Mouse (Mus musculus) retina, embryonic 14.5 days (tissue): ENCODE data around the gene Ccdc40.

Source experiments
- DNase-seq: peaks from one replicate; pipeline ENCODE4 v3.0.0-alpha.2; 2015; ENCODE audit warnings: low spot score

Gene Ccdc40

DNA sequence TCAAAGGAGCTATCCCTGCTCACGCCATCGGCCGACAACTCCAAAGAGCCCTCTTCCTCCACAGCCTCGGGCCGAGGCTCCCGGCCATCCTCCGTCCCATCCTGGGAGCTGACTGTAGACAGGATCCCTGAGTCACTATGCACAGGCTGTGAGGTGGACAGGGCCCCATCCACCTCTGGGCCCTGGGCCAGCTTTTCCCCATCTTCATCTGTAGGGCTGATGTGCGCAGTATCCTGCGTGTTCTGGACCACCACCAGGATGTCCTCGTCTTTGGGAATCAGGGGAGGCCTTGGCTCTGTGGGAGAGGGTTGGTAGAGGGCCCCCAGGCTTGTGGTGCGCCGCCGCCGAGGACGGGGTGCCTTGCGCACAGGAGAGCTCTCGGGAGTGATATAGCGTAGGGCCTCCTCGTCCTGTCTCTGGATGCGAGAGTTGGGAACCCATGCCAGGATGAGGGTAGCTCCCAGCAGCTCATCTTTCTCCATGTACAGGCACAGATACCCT is 19.5 kb upstream of the Ccdc40 start:
- no peak for DNase-seq

GRCm38 (mm10) chr11:119209371-119210025 is 18.9 kb upstream of the Ccdc40 start:
- no peak for DNase-seq

GRCm38 (mm10) chr11:119210321-119211100 is 17.9 kb upstream of the Ccdc40 start:
- DNase-seq, result no peak

GRCm38 (mm10) chr11:119211604-119212309 is 16.6 kb upstream of the Ccdc40 start:
- DNase-seq, result no peak

DNA sequence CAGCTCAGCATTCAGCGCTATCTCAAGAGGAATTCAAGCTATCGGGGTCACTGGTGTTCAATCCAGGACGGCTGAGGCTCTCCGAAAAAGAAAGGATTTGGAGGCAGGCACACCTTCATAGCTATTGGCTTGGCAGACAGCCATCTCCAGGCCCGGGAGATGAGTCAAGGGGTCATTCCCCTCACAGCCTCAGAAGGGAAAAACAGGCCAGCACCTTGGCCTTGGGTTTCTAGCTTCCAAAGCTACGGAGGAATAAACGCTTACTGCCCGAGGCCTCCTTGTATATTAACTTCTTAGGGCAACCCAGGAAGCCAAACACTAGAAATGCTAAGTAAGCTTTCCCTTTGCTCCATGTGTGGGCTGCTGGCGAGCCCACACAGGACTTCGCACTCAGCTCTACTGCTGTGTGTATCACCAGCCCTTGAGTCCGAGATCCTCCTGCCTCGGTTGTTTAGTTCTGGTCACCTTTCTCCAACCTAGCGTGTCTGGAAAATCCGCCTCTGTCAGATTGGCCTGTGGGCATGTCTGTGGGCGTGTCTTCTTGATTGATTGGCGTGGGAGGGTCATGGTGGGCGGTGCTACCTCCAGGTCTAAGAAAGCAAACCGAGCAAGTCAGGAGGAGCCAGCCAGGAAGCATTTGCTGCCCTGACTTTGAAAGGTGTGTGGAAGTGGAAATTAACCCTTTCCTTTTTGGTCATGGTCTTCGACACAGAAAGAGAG is 15.0 kb upstream of the Ccdc40 start:
- DNase-seq, result no peak

GRCm38 (mm10) chr11:119215038-119215904 is 13.1 kb upstream of the Ccdc40 start:
- DNase-seq, result peak; percentile 50

DNA sequence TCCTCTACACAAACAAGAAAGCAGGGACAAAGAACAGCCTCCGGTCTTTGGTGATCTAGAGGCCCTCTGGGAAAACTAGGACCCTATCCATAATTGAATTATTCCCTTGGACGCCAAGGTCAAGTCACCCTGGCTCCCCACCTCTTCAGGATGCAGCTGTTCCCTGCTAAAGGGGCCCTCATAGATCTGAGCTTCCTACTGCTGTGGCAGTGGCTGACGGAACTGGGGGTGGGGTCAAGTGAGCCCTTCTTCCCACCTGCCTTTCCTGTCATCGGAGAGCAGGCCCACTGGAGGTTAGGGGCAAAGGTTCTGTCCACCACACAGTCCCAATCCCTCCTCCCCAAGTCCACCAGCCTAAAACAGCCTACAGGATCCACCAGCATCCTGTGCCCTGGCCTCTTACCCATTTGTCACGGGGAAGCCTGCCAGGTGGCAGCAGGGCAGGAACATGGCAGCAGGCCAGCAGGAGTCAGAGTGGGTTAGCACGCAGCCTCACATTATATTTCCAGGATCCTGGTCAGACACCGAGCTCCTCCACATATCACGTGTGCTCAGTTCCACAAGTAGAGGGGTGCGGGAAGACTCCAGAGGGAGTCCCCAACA is 12.4 kb upstream of the Ccdc40 start:
- DNase-seq, result peak; percentile 53

GRCm38 (mm10) chr11:119217861-119218260 is 10.5 kb upstream of the Ccdc40 start:
- DNase-seq, result no peak

GRCm38 (mm10) chr11:119219816-119220465 is 8.4 kb upstream of the Ccdc40 start:
- DNase-seq, result no peak

GRCm38 (mm10) chr11:119221812-119222510 is 6.4 kb upstream of the Ccdc40 start:
- no peak for DNase-seq

DNA sequence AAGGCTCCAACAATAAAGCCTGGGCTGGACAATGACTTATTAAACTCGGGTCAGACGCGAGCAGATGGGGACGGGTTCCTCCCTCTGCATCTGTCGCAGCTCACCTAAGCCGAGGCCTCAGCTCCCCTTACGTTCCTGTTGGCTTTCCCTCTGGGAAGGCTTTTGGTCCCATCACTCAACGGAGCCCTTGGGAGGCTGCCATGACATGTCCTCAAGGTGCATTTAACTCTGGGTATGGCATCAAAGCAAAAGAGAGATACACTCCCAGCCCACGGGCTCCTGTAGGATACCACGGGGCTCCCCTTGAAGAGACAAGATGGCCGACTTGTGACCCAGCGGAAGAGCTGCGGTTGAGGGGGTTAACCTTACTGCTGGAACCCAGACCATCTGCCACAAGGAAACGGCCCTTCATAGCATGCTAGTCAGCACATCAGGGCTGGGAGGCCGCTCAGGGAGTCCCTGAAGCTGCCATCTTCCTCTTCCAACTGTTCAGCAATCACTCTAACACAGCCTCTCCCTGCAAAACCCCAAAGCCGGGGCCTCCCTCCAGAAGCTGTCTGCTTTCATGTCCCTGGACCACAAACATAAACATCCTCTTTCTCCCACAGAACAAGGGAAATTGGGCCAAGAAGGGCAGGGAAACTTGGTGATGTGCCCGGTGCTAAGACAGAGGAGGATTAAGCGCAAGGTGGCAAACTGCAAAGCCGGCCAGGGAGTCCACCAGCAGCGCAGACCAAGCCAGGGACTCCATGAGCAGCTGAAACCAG is 5.1 kb upstream of the Ccdc40 start:
- DNase-seq, result no peak

- no peak for DNase-seq
These were observed 3.4 kb upstream of the Ccdc40 start for GRCm38 (mm10) chr11:119224926-119225325.

GRCm38 (mm10) chr11:119225634-119226033 is 2.7 kb upstream of the Ccdc40 start:
- DNase-seq, result no peak

- DNase-seq, result no peak
These were observed 781 bp upstream of the Ccdc40 start for GRCm38 (mm10) chr11:119227591-119227990.

- DNase-seq, result peak; percentile 89
These were observed 664 bp downstream of the Ccdc40 start for GRCm38 (mm10) chr11:119228846-119229626.

GRCm38 (mm10) chr11:119234770-119235169 is 6.4 kb downstream of the Ccdc40 start:
- no peak for DNase-seq

GRCm38 (mm10) chr11:119235596-119235995 is 7.2 kb downstream of the Ccdc40 start:
- peak; percentile 79 for DNase-seq

DNA sequence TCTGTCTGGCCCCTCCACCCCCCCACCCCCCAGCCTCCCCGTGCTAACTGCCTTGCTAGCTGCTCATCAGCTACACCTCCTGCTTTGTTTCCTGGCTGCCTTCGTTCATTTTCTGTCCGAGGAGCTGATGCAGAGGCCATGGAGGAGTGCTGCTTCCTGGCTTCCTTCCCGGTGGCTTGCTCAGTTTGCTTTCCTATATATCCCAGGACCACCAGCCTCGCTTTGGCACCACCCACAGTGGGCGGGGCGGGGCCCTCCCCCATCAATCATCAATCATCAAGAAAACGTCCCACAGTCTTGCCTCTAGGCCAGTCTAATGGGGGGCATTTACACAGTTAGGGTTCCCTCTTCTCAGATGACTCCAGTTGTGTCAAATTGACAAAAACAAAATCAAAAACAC is 8.0 kb downstream of the Ccdc40 start:
- no peak for DNase-seq
